Mouse (Mus musculus) cortical plate, adult 2 months (tissue): ENCODE results near the gene Zfand3. TPM values are rescaled to one million over a fixed set of nuclear protein-coding genes. Genes with fewer than 3 reads are reported as not detected.

ENCODE experiments used
- H3K27ac ChIP-seq: fragments of 200-500 bp; 2 replicates; pipeline ENCODE4 v1.5.1; 2012; ENCODE audit warnings: low read length, control low read depth, inconsistent platforms; ENCODE audit not compliant: insufficient read depth
- H3K4me1 ChIP-seq: fragments of 200-500 bp; 2 replicates; pipeline ENCODE4 v1.6.1; 2011; ENCODE audit warnings: low read length; ENCODE audit not compliant: control insufficient read depth, insufficient read depth
- H3K4me3 ChIP-seq: fragments of 200-500 bp; 2 replicates; pipeline ENCODE4 v1.5.1; 2011; ENCODE audit warnings: mild to moderate bottlenecking, low read length, control low read depth; ENCODE audit not compliant: insufficient read depth
- CTCF ChIP-seq: fragments of 200-500 bp; IDR thresholded peaks from 2 replicates; pipeline ENCODE4 v1.5.1; 2011; ENCODE audit warnings: mild to moderate bottlenecking, control low read depth, low read length; ENCODE audit not compliant: insufficient read depth; ENCODE audit errors: extremely low read depth
- POLR2A ChIP-seq: fragments of 200-500 bp; IDR thresholded peaks from 2 replicates; pipeline ENCODE4 v1.6.1; 2011; ENCODE audit warnings: mild to moderate bottlenecking, low read length, control low read depth; ENCODE audit not compliant: insufficient read depth; ENCODE audit errors: extremely low read depth
- polyA plus RNA-seq: library from polyadenylated mRNA; depleted of rRNA; stranded (reverse); fragments of >200 nt; gene quantifications from 2 replicates; pipeline ENCODE4 v1.2.3, GENCODE M21; 2012

Zfand3 gene
- polyA plus RNA-seq, 1 experiment: 102 TPM

DNA sequence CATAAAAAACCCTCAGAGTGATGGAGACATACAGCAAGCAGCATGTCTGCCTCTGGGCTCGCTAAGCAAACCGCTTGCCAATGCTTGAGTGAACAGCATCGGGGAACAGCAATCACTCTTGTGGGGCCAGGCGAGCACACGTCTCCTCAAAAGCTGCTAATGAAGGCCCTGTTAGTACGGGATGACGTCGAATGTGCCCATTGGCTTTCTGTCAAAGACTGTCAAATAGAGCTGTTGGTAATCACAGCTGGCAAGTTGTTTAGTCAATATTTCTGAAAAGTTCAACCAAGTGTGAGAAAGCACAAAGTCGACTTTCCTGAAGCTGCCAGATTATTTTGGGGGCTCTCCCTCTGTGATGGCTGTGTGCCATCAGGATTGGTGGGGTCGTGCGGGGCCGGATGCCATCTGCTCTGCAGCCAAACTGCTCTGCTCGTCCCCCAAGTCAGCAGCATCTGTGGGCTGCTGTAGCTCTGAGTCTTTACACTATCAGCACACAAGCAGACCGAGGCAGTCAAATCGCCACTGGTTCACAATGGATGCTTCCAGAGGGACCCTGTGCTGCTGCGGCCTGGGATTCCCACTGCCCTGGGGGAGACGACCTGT, 237.3 kb downstream of the Zfand3 start:
- no peak overlapping the region for H3K27ac ChIP-seq
- TF ChIP-seq POLR2A: no peak
- no peak for TF ChIP-seq CTCF
- H3K4me3 ChIP-seq: no peak overlapping the region
- 0 out of 2 replicates have a peak, but pooled peaks cover 2% of the 10 kb centered on the region for H3K4me1 ChIP-seq

DNA sequence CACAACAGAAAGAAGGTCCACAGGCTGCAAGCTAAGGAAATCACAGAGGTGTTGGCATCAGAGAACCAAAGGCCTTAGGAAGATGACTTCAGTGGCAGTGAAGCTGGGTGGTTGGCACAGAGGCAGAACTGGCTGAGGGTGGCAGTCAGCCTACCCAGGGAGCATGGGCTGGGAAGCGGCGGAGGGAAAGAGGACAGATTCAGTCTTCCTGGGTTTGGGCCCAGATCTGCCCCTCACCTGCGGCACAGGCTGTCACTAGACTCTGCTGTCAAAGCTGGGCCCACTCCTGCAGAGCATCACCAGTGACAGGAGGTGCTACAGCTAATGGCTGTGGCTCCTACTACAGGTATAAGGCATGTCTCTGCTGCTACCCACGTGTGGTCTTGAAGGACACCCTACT, 238.1 kb downstream of the Zfand3 start:
- no peak for TF ChIP-seq CTCF
- no peak overlapping the region for H3K27ac ChIP-seq
- no peak overlapping the region for H3K4me3 ChIP-seq
- H3K4me1 ChIP-seq: 0 out of 2 replicates have a peak, but pooled peaks cover 2% of the 10 kb centered on the region

DNA sequence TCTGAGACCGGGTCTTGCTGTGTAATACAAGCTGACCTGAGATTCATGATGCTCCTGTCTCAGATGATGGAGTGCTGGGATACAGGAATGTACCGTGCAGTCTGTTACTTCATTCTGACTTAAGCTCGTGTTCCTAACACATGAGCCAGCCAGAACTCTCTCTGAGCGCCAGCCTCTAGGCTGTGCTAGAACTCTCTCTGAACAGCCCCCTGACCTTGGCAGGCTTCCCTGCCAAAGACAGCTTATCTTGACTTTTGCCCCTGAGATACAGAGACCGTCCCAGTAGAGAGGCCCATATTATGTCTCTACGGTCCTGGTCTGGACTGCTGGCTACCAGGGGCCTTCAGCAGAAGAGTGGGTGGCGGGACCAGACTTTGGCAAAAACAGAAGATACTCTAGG, 239.0 kb downstream of the Zfand3 start:
- H3K4me3 ChIP-seq: no peak overlapping the region
- 0 out of 2 replicates have a peak, but pooled peaks cover 2% of the 10 kb centered on the region for H3K4me1 ChIP-seq
- no peak overlapping the region for H3K27ac ChIP-seq
- TF ChIP-seq CTCF: no peak
- TF ChIP-seq POLR2A: no peak

DNA sequence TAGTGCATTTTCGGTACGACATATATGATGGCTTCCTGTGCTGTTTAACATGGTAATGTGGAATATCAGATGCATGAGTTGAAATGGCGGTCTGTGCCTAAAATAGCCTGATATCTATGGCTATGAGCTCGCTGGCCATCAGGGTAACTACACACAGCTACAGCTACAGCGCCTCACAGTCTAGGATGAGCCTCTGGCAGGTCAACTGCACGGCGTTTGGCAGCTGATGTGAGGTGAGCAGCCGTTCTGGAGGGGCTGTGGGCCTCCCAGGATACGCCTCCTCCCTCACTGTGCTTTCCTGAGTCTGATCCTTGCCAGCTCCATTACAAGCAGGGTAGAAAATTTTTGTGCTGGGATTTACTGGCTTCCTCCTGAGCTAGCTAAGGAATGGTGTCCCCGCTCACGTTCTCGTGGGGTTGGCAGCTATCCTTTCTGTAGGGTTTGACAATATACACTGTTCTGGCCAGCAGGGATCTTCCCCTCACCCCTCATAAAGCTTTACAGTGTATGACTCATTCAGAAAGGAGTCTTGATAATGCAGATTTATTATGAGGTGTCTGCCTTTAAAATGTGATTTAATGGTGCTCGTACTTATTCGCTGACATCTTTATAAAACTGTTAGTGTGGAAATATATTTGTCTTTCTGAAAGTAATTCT, 240.2 kb downstream of the Zfand3 start:
- TF ChIP-seq CTCF (no peak), POLR2A (no peak)
- Histone ChIP-seq H3K27ac (no peak overlapping the region), H3K4me1 (0 out of 2 replicates have a peak, but pooled peaks cover 2% of the 10 kb centered on the region)

DNA sequence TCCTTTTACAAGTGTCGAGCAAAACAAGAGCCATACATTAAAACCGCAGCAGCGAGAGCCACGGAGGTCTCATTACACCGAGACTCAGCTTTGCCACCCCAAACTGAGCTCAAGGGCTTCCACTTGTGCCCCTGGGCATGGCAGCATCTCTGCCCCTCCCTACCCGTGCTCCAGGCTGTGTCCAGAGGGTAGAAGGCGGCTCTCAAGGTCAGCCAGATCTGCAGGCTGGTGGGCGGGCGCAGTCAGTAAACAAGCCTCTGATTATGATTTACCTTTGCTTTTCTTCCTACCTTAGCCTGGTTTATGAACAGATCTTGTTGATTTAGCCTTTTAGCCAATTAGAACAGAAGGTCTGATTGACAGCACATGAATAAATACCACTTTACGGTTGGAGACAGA, 240.8 kb downstream of the Zfand3 start:
- 0 out of 2 replicates have a peak, but pooled peaks cover 2% of the 10 kb centered on the region for H3K4me1 ChIP-seq
- TF ChIP-seq POLR2A: no peak
- TF ChIP-seq CTCF: no peak
- no peak overlapping the region for H3K4me3 ChIP-seq
- H3K27ac ChIP-seq: no peak overlapping the region

More for the DNA sequence above, 240.2 kb downstream of the Zfand3 start:
- no peak overlapping the region for H3K4me3 ChIP-seq

DNA sequence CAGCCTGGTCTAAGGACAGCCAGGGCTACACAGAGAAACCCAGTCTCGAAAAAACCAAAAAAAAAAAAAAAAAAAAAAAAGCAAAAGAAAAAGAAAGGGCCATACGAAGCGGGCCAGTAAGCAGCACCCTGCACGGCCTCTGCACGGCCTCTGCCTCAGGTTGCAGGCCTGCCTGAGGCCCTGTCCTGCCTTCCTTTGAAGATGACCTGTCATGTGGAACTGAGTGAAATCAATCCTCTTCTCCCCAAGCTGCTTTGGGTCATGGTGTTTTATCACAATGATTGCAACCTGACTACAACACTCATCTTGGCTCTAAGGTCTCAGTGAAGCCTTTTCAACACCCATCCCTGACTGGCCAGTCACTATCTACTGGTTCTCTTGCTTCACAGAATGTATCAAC, 248.5 kb downstream of the Zfand3 start:
- no peak overlapping the region for H3K27ac ChIP-seq
- H3K4me1 ChIP-seq: 0 out of 2 replicates have a peak, but pooled peaks cover 4% of the 10 kb centered on the region
- no peak overlapping the region for H3K4me3 ChIP-seq
- TF ChIP-seq POLR2A (no peak), CTCF (no peak)

DNA sequence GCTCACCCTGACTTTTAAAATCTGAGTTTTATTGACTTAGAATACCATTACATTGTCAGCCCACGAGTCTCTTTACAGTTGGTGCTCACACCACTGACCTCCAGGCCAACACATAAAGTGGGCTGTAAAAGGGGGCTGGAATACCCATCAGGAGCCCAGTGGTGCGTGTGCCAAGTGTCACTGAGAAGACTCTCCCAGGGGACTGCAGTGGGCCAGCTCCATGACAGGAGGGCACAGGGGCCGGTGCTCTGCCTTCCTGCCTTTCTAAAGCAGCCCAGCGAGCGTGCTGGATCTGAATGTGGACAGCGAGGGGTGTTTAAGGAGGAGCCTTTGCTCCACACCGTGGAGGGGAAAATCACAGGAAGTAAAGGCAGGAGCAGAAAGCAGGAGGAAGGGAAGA, 249.4 kb downstream of the Zfand3 start:
- peaks cover 7% of the 10 kb centered on the region; the same call in 1 of the 2 replicates for H3K4me1 ChIP-seq
- H3K27ac ChIP-seq: no peak overlapping the region
- no peak overlapping the region for H3K4me3 ChIP-seq
- TF ChIP-seq CTCF (no peak), POLR2A (no peak)

DNA sequence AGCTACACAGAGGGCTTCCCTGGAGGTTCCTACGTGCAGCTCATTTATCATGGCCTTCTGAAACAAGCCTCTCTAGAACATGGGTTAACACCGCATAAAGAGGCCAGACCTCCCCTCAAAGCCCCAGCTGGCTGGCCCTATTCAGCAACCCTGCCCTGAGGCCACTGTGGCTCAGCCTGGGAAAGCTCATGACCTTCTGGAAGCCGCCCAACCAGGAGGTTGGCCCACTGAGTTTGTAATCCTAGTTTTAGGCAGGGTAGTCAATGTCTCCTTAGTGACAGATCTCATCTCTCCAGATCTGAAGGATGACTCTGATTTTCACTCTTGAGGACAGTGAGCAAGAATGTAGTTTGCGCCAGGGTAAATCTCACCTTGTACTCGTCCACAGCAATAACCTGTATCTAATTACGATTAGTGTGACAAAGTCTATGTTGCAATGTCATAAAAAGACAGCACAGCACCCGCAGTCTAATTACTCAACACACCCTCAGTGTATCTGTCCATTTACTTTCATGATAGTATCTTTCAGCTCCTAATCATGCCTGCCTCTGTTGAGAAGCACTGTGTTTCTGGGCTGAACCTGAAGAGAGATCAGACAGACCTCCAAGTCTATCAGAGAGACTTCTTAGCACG, 251.5 kb downstream of the Zfand3 start:
- peaks cover 4% of the 10 kb centered on the region; the same call in 1 of the 2 replicates for H3K4me1 ChIP-seq
- no peak overlapping the region for H3K27ac ChIP-seq
- TF ChIP-seq CTCF (no peak), POLR2A (no peak)
- H3K4me3 ChIP-seq: no peak overlapping the region

DNA sequence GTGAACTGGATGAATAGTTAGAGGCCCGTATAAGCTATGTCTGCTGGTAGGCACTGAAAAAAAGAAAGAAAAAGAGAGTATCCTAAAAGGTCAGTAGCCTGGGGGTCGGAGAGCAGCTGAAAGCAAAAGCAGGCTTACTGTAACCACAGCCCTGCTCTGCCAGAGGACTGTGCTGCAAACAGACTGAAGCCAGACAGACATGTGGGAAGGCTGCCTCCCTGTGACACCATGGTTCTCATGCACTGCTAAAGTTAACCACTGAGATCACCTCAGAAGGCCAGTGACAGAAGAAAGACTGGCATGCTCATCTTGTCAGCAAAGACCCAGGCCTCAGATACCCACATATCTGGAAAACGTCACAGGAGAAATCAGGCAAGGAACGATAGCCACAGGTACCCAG, 253.9 kb downstream of the Zfand3 start:
- H3K27ac ChIP-seq: no peak overlapping the region

More for the DNA sequence above, 253.9 kb downstream of the Zfand3 start:
- TF ChIP-seq POLR2A (no peak), CTCF (0 out of 2 replicates have a peak, but pooled peaks have one; percentile 2)
- Histone ChIP-seq H3K4me1 (peaks cover 8% of the 10 kb centered on the region; the same call in 1 of the 2 replicates), H3K4me3 (no peak overlapping the region)
